Mouse (Mus musculus): ENCODE measurements around the gene Cyb5rl. TPM values are rescaled to one million over a fixed set of nuclear protein-coding genes. Genes with fewer than 3 reads are reported as not detected.

Gene Cyb5rl
- polyA plus RNA-seq, 1 experiment, result 4.8 TPM

GRCm38 (mm10) chr4:107126389-107126788 lies 59.6 kb downstream of the Cyb5rl start:
- Histone ChIP-seq H3K4me1 (ENCODE audit: control insufficient read depth, insufficient read depth, low read length) (no peaks in the 10 kb centered on the region), H3K27me3 (ENCODE audit: control insufficient read depth, insufficient read depth, low read length, poor library complexity, severe bottlenecking) (no peaks in the 10 kb centered on the region), H3K27ac (ENCODE audit: insufficient read depth, low read length) (no peak overlapping the region), H3K9me3 (replicated peaks; ENCODE audit: control insufficient read depth, insufficient read depth, low read length, poor library complexity, severe bottlenecking) (no peaks in the 10 kb centered on the region), H3K36me3 (ENCODE audit: control insufficient read depth, insufficient read depth, low read length, poor library complexity, severe bottlenecking) (no peaks in the 10 kb centered on the region), H3K9ac (ENCODE audit: low read depth, poor library complexity, severe bottlenecking) (no peak overlapping the region), H3K4me3 (ENCODE audit: low read depth, low read length) (no peak overlapping the region)
- TF ChIP-seq EP300 (IDR thresholded peaks at IDR 0.05; ENCODE audit: insufficient read depth, low read depth, low read length), result no peak
- no peak for TF ChIP-seq CTCF (IDR thresholded peaks at IDR 0.05; ENCODE audit: low read depth, low read length)
- TF ChIP-seq POLR2A (IDR thresholded peaks at IDR 0.05; ENCODE audit: insufficient read depth, low read length), result no peak

- Histone ChIP-seq H3K9me3 (replicated peaks; ENCODE audit: control insufficient read depth, insufficient read depth, low read length, poor library complexity, severe bottlenecking) (no peaks in the 10 kb centered on the region), H3K9ac (ENCODE audit: low read depth, poor library complexity, severe bottlenecking) (no peak overlapping the region), H3K4me3 (ENCODE audit: low read depth, low read length) (no peak overlapping the region), H3K4me1 (ENCODE audit: control insufficient read depth, insufficient read depth, low read length) (no peaks in the 10 kb centered on the region), H3K27ac (ENCODE audit: insufficient read depth, low read length) (no peak overlapping the region), H3K36me3 (ENCODE audit: control insufficient read depth, insufficient read depth, low read length, poor library complexity, severe bottlenecking) (no peaks in the 10 kb centered on the region), H3K27me3 (ENCODE audit: control insufficient read depth, insufficient read depth, low read length, poor library complexity, severe bottlenecking) (no peaks in the 10 kb centered on the region)
- TF ChIP-seq POLR2A (IDR thresholded peaks at IDR 0.05; ENCODE audit: insufficient read depth, low read length) (no peak), CTCF (IDR thresholded peaks at IDR 0.05; ENCODE audit: low read depth, low read length) (no peak), EP300 (IDR thresholded peaks at IDR 0.05; ENCODE audit: insufficient read depth, low read depth, low read length) (no peak)
These were observed 60.2 kb downstream of the Cyb5rl start for GRCm38 (mm10) chr4:107126891-107127524.

- Histone ChIP-seq H3K27me3 (ENCODE audit: control insufficient read depth, insufficient read depth, low read length, poor library complexity, severe bottlenecking) (no peaks in the 10 kb centered on the region), H3K4me1 (ENCODE audit: control insufficient read depth, insufficient read depth, low read length) (no peaks in the 10 kb centered on the region), H3K4me3 (ENCODE audit: low read depth, low read length) (no peak overlapping the region), H3K36me3 (ENCODE audit: control insufficient read depth, insufficient read depth, low read length, poor library complexity, severe bottlenecking) (no peaks in the 10 kb centered on the region), H3K9me3 (replicated peaks; ENCODE audit: control insufficient read depth, insufficient read depth, low read length, poor library complexity, severe bottlenecking) (no peaks in the 10 kb centered on the region), H3K27ac (ENCODE audit: insufficient read depth, low read length) (no peak overlapping the region), H3K9ac (ENCODE audit: low read depth, poor library complexity, severe bottlenecking) (no peak overlapping the region)
- TF ChIP-seq EP300 (IDR thresholded peaks at IDR 0.05; ENCODE audit: insufficient read depth, low read depth, low read length), result 0 out of 2 replicates have a peak, but pooled peaks have one; percentile 21
- TF ChIP-seq POLR2A (IDR thresholded peaks at IDR 0.05; ENCODE audit: insufficient read depth, low read length), result no peak
These were observed 61.3 kb downstream of the Cyb5rl start for GRCm38 (mm10) chr4:107127901-107128669.

GRCm38 (mm10) chr4:107129373-107129772 lies 62.6 kb downstream of the Cyb5rl start:
- Histone ChIP-seq H3K36me3 (ENCODE audit: control insufficient read depth, insufficient read depth, low read length, poor library complexity, severe bottlenecking) (no peaks in the 10 kb centered on the region), H3K27me3 (ENCODE audit: control insufficient read depth, insufficient read depth, low read length, poor library complexity, severe bottlenecking) (no peaks in the 10 kb centered on the region), H3K9ac (ENCODE audit: low read depth, poor library complexity, severe bottlenecking) (no peak overlapping the region), H3K4me1 (ENCODE audit: control insufficient read depth, insufficient read depth, low read length) (no peaks in the 10 kb centered on the region), H3K4me3 (ENCODE audit: low read depth, low read length) (no peak overlapping the region), H3K9me3 (replicated peaks; ENCODE audit: control insufficient read depth, insufficient read depth, low read length, poor library complexity, severe bottlenecking) (no peaks in the 10 kb centered on the region), H3K27ac (ENCODE audit: insufficient read depth, low read length) (no peak overlapping the region)
- no peak for TF ChIP-seq CTCF (IDR thresholded peaks at IDR 0.05; ENCODE audit: low read depth, low read length)
- TF ChIP-seq POLR2A (IDR thresholded peaks at IDR 0.05; ENCODE audit: insufficient read depth, low read length), result no peak
- TF ChIP-seq EP300 (IDR thresholded peaks at IDR 0.05; ENCODE audit: insufficient read depth, low read depth, low read length), result no peak

GRCm38 (mm10) chr4:107130534-107130933 lies 63.7 kb downstream of the Cyb5rl start:
- no peak overlapping the region for H3K27ac ChIP-seq (ENCODE audit: insufficient read depth, low read length)
- TF ChIP-seq EP300 (IDR thresholded peaks at IDR 0.05; ENCODE audit: insufficient read depth, low read depth, low read length), result no peak
- no peak for TF ChIP-seq CTCF (IDR thresholded peaks at IDR 0.05; ENCODE audit: low read depth, low read length)
- TF ChIP-seq POLR2A (IDR thresholded peaks at IDR 0.05; ENCODE audit: insufficient read depth, low read length), result no peak
- no peaks in the 10 kb centered on the region for H3K9me3 ChIP-seq (replicated peaks; ENCODE audit: control insufficient read depth, insufficient read depth, low read length, poor library complexity, severe bottlenecking)
- no peaks in the 10 kb centered on the region for H3K4me1 ChIP-seq (ENCODE audit: control insufficient read depth, insufficient read depth, low read length)
- H3K36me3 ChIP-seq (ENCODE audit: control insufficient read depth, insufficient read depth, low read length, poor library complexity, severe bottlenecking), result no peaks in the 10 kb centered on the region
- no peaks in the 10 kb centered on the region for H3K27me3 ChIP-seq (ENCODE audit: control insufficient read depth, insufficient read depth, low read length, poor library complexity, severe bottlenecking)
- no peak overlapping the region for H3K9ac ChIP-seq (ENCODE audit: low read depth, poor library complexity, severe bottlenecking)
- H3K4me3 ChIP-seq (ENCODE audit: low read depth, low read length), result no peak overlapping the region

- Histone ChIP-seq H3K9ac (ENCODE audit: low read depth, poor library complexity, severe bottlenecking) (no peak overlapping the region), H3K4me3 (ENCODE audit: low read depth, low read length) (no peak overlapping the region), H3K27me3 (ENCODE audit: control insufficient read depth, insufficient read depth, low read length, poor library complexity, severe bottlenecking) (no peaks in the 10 kb centered on the region), H3K27ac (ENCODE audit: insufficient read depth, low read length) (no peak overlapping the region), H3K4me1 (ENCODE audit: control insufficient read depth, insufficient read depth, low read length) (no peaks in the 10 kb centered on the region), H3K9me3 (replicated peaks; ENCODE audit: control insufficient read depth, insufficient read depth, low read length, poor library complexity, severe bottlenecking) (no peaks in the 10 kb centered on the region), H3K36me3 (ENCODE audit: control insufficient read depth, insufficient read depth, low read length, poor library complexity, severe bottlenecking) (no peaks in the 10 kb centered on the region)
- TF ChIP-seq POLR2A (IDR thresholded peaks at IDR 0.05; ENCODE audit: insufficient read depth, low read length), result no peak
- no peak for TF ChIP-seq EP300 (IDR thresholded peaks at IDR 0.05; ENCODE audit: insufficient read depth, low read depth, low read length)
- TF ChIP-seq CTCF (IDR thresholded peaks at IDR 0.05; ENCODE audit: low read depth, low read length), result no peak
These were observed 68.1 kb downstream of the Cyb5rl start for GRCm38 (mm10) chr4:107134891-107135290.
